Comparison of ENCODE assay signal across 9 mouse cellular contexts in the genomic region with DNA sequence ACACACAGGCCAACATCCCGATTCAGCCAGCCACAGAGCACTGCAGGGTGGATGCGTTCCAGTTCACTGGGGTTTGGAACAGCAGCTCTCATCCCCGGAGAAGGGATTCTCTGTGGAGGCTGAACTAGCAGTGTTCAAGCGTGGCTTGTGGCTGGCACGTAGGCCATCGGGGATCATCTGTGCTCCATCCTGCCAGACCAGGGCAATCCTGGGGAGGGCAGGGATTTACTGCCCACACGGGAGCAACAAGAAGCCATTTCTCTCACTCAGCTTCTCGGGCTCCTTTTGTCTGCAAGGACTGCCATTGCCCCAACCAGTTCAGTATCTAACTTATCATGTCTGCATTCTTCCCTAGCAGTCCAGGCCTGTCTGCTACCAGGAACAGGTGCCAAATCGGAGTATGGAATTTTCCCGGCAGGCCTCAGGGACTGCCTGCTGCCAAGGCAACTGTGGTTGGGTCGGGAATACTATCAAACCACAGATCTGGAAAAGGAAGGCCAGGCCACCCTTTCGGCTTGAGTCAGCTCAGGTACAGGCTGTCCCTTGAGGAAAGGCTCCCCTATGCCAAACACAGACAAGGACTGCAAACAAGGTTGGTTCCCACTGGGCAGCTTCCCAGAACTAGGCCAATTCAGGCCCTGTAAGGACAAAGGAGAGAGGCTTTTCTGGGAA.
DNase-seq lines count a peak whose midpoint lies in the region; ATAC-seq lines count a peak whose summit lies in the region.
"Had no signal": no experiment of that assay in that cellular context is flagged by ENCODE, and none has a peak within 500 bp of the region (broad histone marks: within the 10 kb centered on the region; RNA-seq: fewer than 3 reads in every experiment).

No protein-coding gene starts in this region.

- no peak for DNase-seq in hindbrain, embryonic 10.5 days (ENCODE audit: low spot score)
- DNase-seq in hindbrain, embryonic 11.5 days (ENCODE audit: low spot score) = no peak
- peak; percentile 56 to 59 for DNase-seq in cerebellum, postnatal 14 days
- DNase-seq in heart, adult 9 months (ENCODE audit: low spot score in 2 of 2) = peak; percentile 68 to 78
- peak; percentile 46 for DNase-seq in midbrain, embryonic 14.5 days
- no peak for DNase-seq in lung, postnatal 25 days (ENCODE audit: low spot score)
- DNase-seq in thymus, postnatal 14 days = no peak

- peaks cover 39% of the 10 kb centered on the region for H3K4me1 ChIP-seq in hindbrain, embryonic 10.5 days (replicated peaks)
- H3K4me1 ChIP-seq in hindbrain, embryonic 11.5 days (replicated peaks; ENCODE audit: control insufficient read depth, insufficient read depth, low read length) = no peaks in the 10 kb centered on the region; the same call in 1 of the 2 replicates
- peaks cover 21% of the 10 kb centered on the region for H3K4me1 ChIP-seq in kidney, embryonic 16.5 days (ENCODE audit: insufficient read depth, low read length)
- peaks cover 15% of the 10 kb centered on the region for H3K4me1 ChIP-seq in midbrain, embryonic 14.5 days (ENCODE audit: control insufficient read depth, insufficient read depth, low read length)

- 65% methylated on average over 12 of the region's 12 CpGs for whole genome bisulfite sequencing in hindbrain, embryonic 10.5 days
- WGBS in hindbrain, embryonic 11.5 days = 69% methylated on average over 12 of the region's 12 CpGs
- WGBS in kidney, embryonic 16.5 days = 37% methylated on average over 12 of the region's 12 CpGs
- 38% methylated on average over 12 of the region's 12 CpGs for WGBS in midbrain, embryonic 14.5 days

- no peak overlapping the region for H3K4me2 ChIP-seq in hindbrain, embryonic 11.5 days (replicated peaks; ENCODE audit: low read depth, low read length)
- no peak overlapping the region for H3K4me2 ChIP-seq in kidney, embryonic 16.5 days (replicated peaks; ENCODE audit: low read depth, low read length)
- H3K4me2 ChIP-seq in midbrain, embryonic 14.5 days (ENCODE audit: low read length) = no peak overlapping the region
- H3K4me2 ChIP-seq: embryonic facial prominence, embryonic 12.5 days had no signal

- no peaks in the 10 kb centered on the region for H3K9me3 ChIP-seq in hindbrain, embryonic 10.5 days
- H3K9me3 ChIP-seq in hindbrain, embryonic 11.5 days (ENCODE audit: control insufficient read depth, low read length) = no peaks in the 10 kb centered on the region
- no peaks in the 10 kb centered on the region for H3K9me3 ChIP-seq in kidney, embryonic 16.5 days (ENCODE audit: low read length)
- H3K9me3 ChIP-seq in midbrain, embryonic 14.5 days (ENCODE audit: control insufficient read depth, low read length) = no peaks in the 10 kb centered on the region
- H3K9me3 ChIP-seq: embryonic facial prominence, embryonic 12.5 days had no signal

- peak overlapping the region; percentile 70 for H3K27ac ChIP-seq in hindbrain, embryonic 10.5 days
- H3K27ac ChIP-seq in hindbrain, embryonic 11.5 days (ENCODE audit: low read depth, low read length) = no peak overlapping the region
- H3K27ac ChIP-seq in kidney, embryonic 16.5 days (ENCODE audit: low read length) = no peak overlapping the region
- H3K27ac ChIP-seq in midbrain, embryonic 14.5 days (replicated peaks; ENCODE audit: low read depth, low read length) = peak overlapping the region; percentile 49; the same call in 1 of the 2 replicates
- H3K27ac ChIP-seq: embryonic facial prominence, embryonic 12.5 days had no signal

- H3K36me3 ChIP-seq in hindbrain, embryonic 10.5 days = no peaks in the 10 kb centered on the region
- no peaks in the 10 kb centered on the region for H3K36me3 ChIP-seq in hindbrain, embryonic 11.5 days (ENCODE audit: control insufficient read depth, insufficient read depth, low read length)
- no peaks in the 10 kb centered on the region for H3K36me3 ChIP-seq in kidney, embryonic 16.5 days (ENCODE audit: insufficient read depth, low read length)
- H3K36me3 ChIP-seq in midbrain, embryonic 14.5 days (ENCODE audit: control insufficient read depth, insufficient read depth, low read length) = no peaks in the 10 kb centered on the region
- H3K36me3 ChIP-seq: embryonic facial prominence, embryonic 12.5 days had no signal

- ATAC-seq in hindbrain, embryonic 11.5 days (ENCODE audit: low FRiP score) = no peak
- peak; percentile 68; the same call in 1 of the 2 replicates for ATAC-seq in kidney, embryonic 16.5 days (ENCODE audit: low FRiP score, low TSS enrichment)
- no peak for ATAC-seq in midbrain, embryonic 14.5 days (ENCODE audit: low FRiP score, low TSS enrichment)

- H3K4me3 ChIP-seq in hindbrain, embryonic 10.5 days = no peak overlapping the region
- no peak overlapping the region for H3K4me3 ChIP-seq in hindbrain, embryonic 11.5 days (ENCODE audit: low read depth, low read length)
- H3K4me3 ChIP-seq in kidney, embryonic 16.5 days (ENCODE audit: low read length) = no peak overlapping the region
- H3K4me3 ChIP-seq in midbrain, embryonic 14.5 days (replicated peaks; ENCODE audit: low read depth, low read length) = no peak overlapping the region
- H3K4me3 ChIP-seq: embryonic facial prominence, embryonic 12.5 days had no signal

- H3K9ac ChIP-seq in hindbrain, embryonic 11.5 days (ENCODE audit: low read depth, low read length) = no peak overlapping the region
- no peak overlapping the region; the same call in 1 of the 2 replicates for H3K9ac ChIP-seq in kidney, embryonic 16.5 days (replicated peaks; ENCODE audit: low read length)
- H3K9ac ChIP-seq in midbrain, embryonic 14.5 days (replicated peaks; ENCODE audit: low read length) = no peak overlapping the region
- H3K9ac ChIP-seq: embryonic facial prominence, embryonic 12.5 days had no signal

- H3K27me3 ChIP-seq in hindbrain, embryonic 10.5 days (ENCODE audit: insufficient read depth, poor library complexity, severe bottlenecking) = no peaks in the 10 kb centered on the region
- H3K27me3 ChIP-seq in hindbrain, embryonic 11.5 days (ENCODE audit: control insufficient read depth, insufficient read depth, low read length) = no peaks in the 10 kb centered on the region
- H3K27me3 ChIP-seq in kidney, embryonic 16.5 days (ENCODE audit: insufficient read depth, low read length) = no peaks in the 10 kb centered on the region
- no peaks in the 10 kb centered on the region for H3K27me3 ChIP-seq in midbrain, embryonic 14.5 days (ENCODE audit: control insufficient read depth, insufficient read depth, low read length)
- H3K27me3 ChIP-seq: embryonic facial prominence, embryonic 12.5 days had no signal

Comparison
In these comparisons a context has a peak if more than half of its experiments do, and no peak if none do; other contexts are left out.
1. H3K27ac ChIP-seq: peak in hindbrain, embryonic 10.5 days (single experiment) and midbrain, embryonic 14.5 days (single experiment); none in hindbrain, embryonic 11.5 days (single experiment) and kidney, embryonic 16.5 days (single experiment).
2. DNase-seq: peak in cerebellum, postnatal 14 days (2 of 2), heart, adult 9 months (2 of 2) and midbrain, embryonic 14.5 days (single experiment); none in hindbrain, embryonic 10.5 days (single experiment), hindbrain, embryonic 11.5 days (single experiment), lung, postnatal 25 days (single experiment) and thymus, postnatal 14 days (single experiment).